Mouse (Mus musculus) stomach, postnatal 0 days (tissue): ENCODE measurements at regions not wholly inside any gene's neighbourhood (a gene's known extent, or its start where the extent isn't known, plus 50 kb on each side); places are given as distances from the start of the nearest gene placed in this dataset.

Experiments used
- CTCF ChIP-seq: IDR thresholded peaks from 2 replicates; pipeline ENCODE4 v1.5.1; 2016; ENCODE audit warnings: antibody characterized with exemption, low read depth, mild to moderate bottlenecking, moderate library complexity
- EP300 ChIP-seq: optimal IDR thresholded peaks from 2 replicates; pipeline ENCODE3; 2016; ENCODE audit warnings: antibody characterized with exemption

DNA sequence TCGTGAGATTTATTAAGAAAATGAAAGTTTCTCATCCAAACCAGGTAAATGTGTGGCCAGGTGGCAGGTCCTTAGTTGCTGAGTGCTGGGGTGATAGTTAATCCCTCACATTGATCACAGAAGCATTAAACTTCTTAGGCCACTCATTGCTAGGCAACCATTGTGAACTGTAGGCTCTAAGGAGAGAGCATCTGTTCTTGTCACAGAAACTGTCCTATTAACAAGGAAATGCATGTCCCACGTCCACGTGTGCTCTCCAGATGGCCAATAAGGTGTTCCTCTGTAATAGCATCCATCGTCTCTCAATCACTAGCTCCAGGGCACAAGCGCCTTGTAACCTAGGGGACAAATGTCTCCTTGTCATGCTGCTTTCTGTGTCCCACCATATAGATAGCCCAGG, 55.0 kb upstream of the Usp47 start:
- no peak for TF ChIP-seq CTCF
- TF ChIP-seq EP300, result no peak
